Mouse (Mus musculus) MEL (cell line): Measurements from ENCODE around the gene Cacna1h. TPM values are rescaled to one million over a fixed set of nuclear protein-coding genes. Genes with fewer than 3 reads are reported as not detected.

ENCODE experiments used
- DNase-seq: peaks from one replicate; pipeline ENCODE4 v3.0.0; 2011; ENCODE audit warnings: low read depth, low spot score
- H3K27ac ChIP-seq: 2 replicates; pipeline ENCODE4 v1.5.1; 2012; ENCODE audit warnings: low read depth, mild to moderate bottlenecking, control low read depth, low read length, moderate library complexity; ENCODE audit not compliant: control insufficient read depth
- H3K27me3 ChIP-seq, 2 experiments: fragments of 150-350 bp in 1 of 2; sonication (generic) in 1 of 2; 2 replicates each; pipeline ENCODE4 v1.6.1; 2012; ENCODE audit warnings: low read length in 2 of 2, mild to moderate bottlenecking in 2 of 2, improper control_type of control experiment in 1 of 2, moderate library complexity in 1 of 2; ENCODE audit not compliant: insufficient read depth in 2 of 2, control insufficient read depth in 1 of 2
- H3K36me3 ChIP-seq, 2 experiments: 2 replicates each; pipeline ENCODE4 v1.6.1; 2012 to 2014; ENCODE audit warnings: low read length in 2 of 2, improper control_type of control experiment in 1 of 2, inconsistent platforms in 1 of 2, mild to moderate bottlenecking in 1 of 2; ENCODE audit not compliant: insufficient read depth in 2 of 2, control insufficient read depth in 1 of 2
- H3K4me1 ChIP-seq, 2 experiments: fragments of 150-350 bp in 1 of 2; sonication (generic) in 1 of 2; 2 replicates each; pipeline ENCODE4 v1.6.1; 2012; ENCODE audit warnings: low read length in 2 of 2, improper control_type of control experiment in 1 of 2, mild to moderate bottlenecking in 1 of 2; ENCODE audit not compliant: insufficient read depth in 2 of 2, control insufficient read depth in 1 of 2
- H3K4me3 ChIP-seq, 2 experiments: fragments of 150-350 bp in 1 of 2; sonication (generic) in 1 of 2; 2 replicates each; pipeline ENCODE4 v1.5.1; 2012; ENCODE audit warnings: low read depth in 2 of 2, low read length in 2 of 2, mild to moderate bottlenecking in 2 of 2, moderate library complexity in 2 of 2, control low read depth in 1 of 2, improper control_type of control experiment in 1 of 2; ENCODE audit not compliant: control insufficient read depth in 1 of 2, insufficient read depth in 1 of 2
- H3K79me2 ChIP-seq: 2 replicates; pipeline ENCODE4 v1.6.1; 2012; ENCODE audit warnings: mild to moderate bottlenecking, low read length, moderate library complexity; ENCODE audit not compliant: control insufficient read depth, poor library complexity, insufficient read depth
- H3K9ac ChIP-seq: 2 replicates; pipeline ENCODE4 v1.6.1; 2012; ENCODE audit warnings: low read depth, mild to moderate bottlenecking, control low read depth, low read length, moderate library complexity; ENCODE audit not compliant: control insufficient read depth, poor library complexity, severe bottlenecking
- H3K9me3 ChIP-seq: fragments of 150-350 bp; sonication (generic); replicated peaks from 2 replicates; pipeline ENCODE4 v1.6.1; 2012; ENCODE audit warnings: mild to moderate bottlenecking, low read length, improper control_type of control experiment, moderate library complexity; ENCODE audit not compliant: insufficient read depth
- BHLHE40 ChIP-seq: IDR thresholded peaks from 2 replicates; pipeline ENCODE4 v1.6.1; 2012; ENCODE audit warnings: low read depth, mild to moderate bottlenecking, inconsistent platforms, low read length, improper control_type of control experiment, borderline replicate concordance
- CHD2 ChIP-seq: IDR thresholded peaks from 2 replicates; pipeline ENCODE4 v1.6.1; 2011; ENCODE audit warnings: low read length, improper control_type of control experiment
- EP300 ChIP-seq, 2 experiments: IDR thresholded peaks; 2 replicates each; pipeline ENCODE4 v1.6.1; 2011; ENCODE audit warnings: improper control_type of control experiment in 2 of 2, low read length in 2 of 2, low read depth in 1 of 2, mild to moderate bottlenecking in 1 of 2
- ETS1 ChIP-seq: IDR thresholded peaks from 2 replicates; pipeline ENCODE4 v1.6.1; 2012; ENCODE audit warnings: low read depth, mild to moderate bottlenecking, inconsistent platforms, low read length, improper control_type of control experiment, moderate library complexity
- HCFC1 ChIP-seq: IDR thresholded peaks from 2 replicates; pipeline ENCODE4 v1.6.1; 2012; ENCODE audit warnings: low read depth, mild to moderate bottlenecking, inconsistent platforms, low read length, improper control_type of control experiment, moderate library complexity
- JUND ChIP-seq: IDR thresholded peaks from 2 replicates; pipeline ENCODE4 v1.6.1; 2011; ENCODE audit warnings: low read depth, mild to moderate bottlenecking, improper control_type of control experiment, low read length
- KAT2A ChIP-seq: conservative IDR thresholded peaks from 2 replicates; pipeline ENCODE4 v1.6.1; 2012; ENCODE audit warnings: low read depth, low read length, improper control_type of control experiment, inconsistent platforms
- MAX ChIP-seq: IDR thresholded peaks from 2 replicates; pipeline ENCODE4 v1.6.1; 2011; ENCODE audit warnings: low read length, improper control_type of control experiment
- MEF2A ChIP-seq: IDR thresholded peaks from 2 replicates; pipeline ENCODE4 v1.6.1; 2014; ENCODE audit warnings: low read depth, mild to moderate bottlenecking, inconsistent platforms, low read length, improper control_type of control experiment; ENCODE audit not compliant: poor library complexity, insufficient replicate concordance, severe bottlenecking; ENCODE audit errors: extremely low read depth
- MXI1 ChIP-seq: IDR thresholded peaks from 2 replicates; pipeline ENCODE4 v1.6.1; 2011; ENCODE audit warnings: mild to moderate bottlenecking, low read depth, low read length, improper control_type of control experiment
- MYB ChIP-seq: IDR thresholded peaks from 2 replicates; pipeline ENCODE4 v1.6.1; 2011; ENCODE audit warnings: mild to moderate bottlenecking, low read depth, low read length, improper control_type of control experiment
- MYC ChIP-seq: IDR thresholded peaks from 2 replicates; pipeline ENCODE4 v1.6.1; 2011; ENCODE audit warnings: low read depth, mild to moderate bottlenecking, low read length, improper control_type of control experiment, moderate library complexity
- RCOR1 ChIP-seq: IDR thresholded peaks from 2 replicates; pipeline ENCODE4 v1.6.1; 2012; ENCODE audit warnings: low read depth, mild to moderate bottlenecking, inconsistent platforms, low read length, improper control_type of control experiment
- SIN3A ChIP-seq: IDR thresholded peaks from 2 replicates; pipeline ENCODE4 v1.6.1; 2012; ENCODE audit warnings: low read length, improper control_type of control experiment, inconsistent platforms
- TAL1 ChIP-seq: IDR thresholded peaks from 2 replicates; pipeline ENCODE4 v1.6.1; 2012; ENCODE audit warnings: mild to moderate bottlenecking, inconsistent platforms, low read length, moderate library complexity, mixed read lengths
- TBP ChIP-seq: IDR thresholded peaks from 2 replicates; pipeline ENCODE4 v1.8.0; 2011; ENCODE audit warnings: low read depth, low read length, improper control_type of control experiment
- USF2 ChIP-seq, 2 experiments: IDR thresholded peaks; 2 replicates each; pipeline ENCODE4 v1.6.1; 2011 to 2012; ENCODE audit warnings: improper control_type of control experiment in 2 of 2, low read length in 2 of 2, borderline replicate concordance in 1 of 2, inconsistent platforms in 1 of 2, low read depth in 1 of 2, mild to moderate bottlenecking in 1 of 2; ENCODE audit not compliant: insufficient read depth in 1 of 2
- ZC3H11A ChIP-seq: IDR thresholded peaks from 2 replicates; pipeline ENCODE4 v1.6.1; 2012; ENCODE audit warnings: low read depth, mild to moderate bottlenecking, inconsistent platforms, low read length, improper control_type of control experiment
- ZKSCAN1 ChIP-seq: IDR thresholded peaks from 2 replicates; pipeline ENCODE4 v1.6.1; 2012; ENCODE audit warnings: low read depth, mild to moderate bottlenecking, inconsistent platforms, low read length, improper control_type of control experiment, moderate library complexity
- ZMIZ1 ChIP-seq: IDR thresholded peaks from 2 replicates; pipeline ENCODE4 v1.6.1; 2012; ENCODE audit warnings: low read depth, mild to moderate bottlenecking, inconsistent platforms, low read length, improper control_type of control experiment, moderate library complexity
- polyA plus RNA-seq, 2 experiments: library from polyadenylated mRNA; stranded (reverse) in 1 of 2; unstranded in 1 of 2; fragments of >175 nt in 1 of 2; fragments of >200 nt in 1 of 2; gene quantifications; 2 replicates each; pipeline versions ENCODE4 v1.2.1 to v1.2.4; 2012; ENCODE audit warnings: low replicate concordance in 2 of 2, low read depth in 1 of 2; ENCODE audit not compliant: insufficient read length in 2 of 2, insufficient read depth in 1 of 2, missing spikeins in 1 of 2
- total RNA-seq: library from RNA; depleted of rRNA; stranded (reverse); fragments of 300-350 nt; gene quantifications from 2 replicates; pipeline ENCODE4 v1.2.3, GENCODE M21; 2012

Gene Cacna1h
- total and polyA plus RNA-seq, 3 experiments, result 0.25 to 0.31 TPM; not detected in 1

GRCm38 (mm10) chr17:25341490-25341889 lies 92.1 kb downstream of the Cacna1h start:
- Histone ChIP-seq H3K9me3 (no peaks in the 10 kb centered on the region), H3K79me2 (no peaks in the 10 kb centered on the region), H3K27ac (no peak overlapping the region), H3K9ac (no peak overlapping the region), H3K4me3 (no peak overlapping the region), H3K27me3 (peaks cover 3 to 9% of the 10 kb centered on the region in 2 experiments), H3K4me1 (peaks cover 0 to 5% of the 10 kb centered on the region in 2 experiments; a peak in 2 of 4 replicates), H3K36me3 (no peaks in the 10 kb centered on the region)
- TF ChIP-seq TAL1 (no peak), ETS1 (no peak), MEF2A (no peak), MXI1 (no peak), USF2 (IDR thresholded peaks at IDR 0.05; ENCODE audit: borderline replicate concordance in 1 of 2, insufficient read depth in 1 of 2, low read depth in 1 of 2, low read length in 2 of 2) (no peak), MYC (no peak), MAX (no peak), EP300 (IDR thresholded peaks at IDR 0.05; ENCODE audit: low read depth in 1 of 2, low read length in 2 of 2) (no peak), TBP (no peak), MYB (no peak), SIN3A (no peak)
- DNase-seq, result no peak

GRCm38 (mm10) chr17:25340003-25340402 lies 93.6 kb downstream of the Cacna1h start:
- Histone ChIP-seq H3K27me3 (peaks cover 3 to 8% of the 10 kb centered on the region in 2 experiments; a peak in 3 of 4 replicates), H3K27ac (no peak overlapping the region), H3K9ac (no peak overlapping the region), H3K4me1 (peaks cover 0 to 5% of the 10 kb centered on the region in 2 experiments; a peak in 2 of 4 replicates), H3K36me3 (no peaks in the 10 kb centered on the region), H3K9me3 (no peaks in the 10 kb centered on the region), H3K4me3 (no peak overlapping the region), H3K79me2 (no peaks in the 10 kb centered on the region)
- no peak for DNase-seq
- TF ChIP-seq USF2 (IDR thresholded peaks at IDR 0.05; ENCODE audit: borderline replicate concordance in 1 of 2, insufficient read depth in 1 of 2, low read depth in 1 of 2, low read length in 2 of 2) (no peak), CHD2 (no peak), ZKSCAN1 (no peak), ZMIZ1 (no peak), MAX (no peak), RCOR1 (no peak), HCFC1 (no peak), JUND (no peak), ZC3H11A (no peak), BHLHE40 (no peak), KAT2A (no peak), MYC (no peak)
